Mouse (Mus musculus): ENCODE results near the gene Lima1. TPM values are rescaled to one million over a fixed set of nuclear protein-coding genes. Genes with fewer than 3 reads are reported as not detected.

Lima1 gene
- polyA plus RNA-seq, 2 experiments, result 76.0 to 81.2 TPM

- Histone ChIP-seq H3K9me3 (ENCODE audit: control insufficient read depth, low read length) (no peaks in the 10 kb centered on the region), H3K27me3 (ENCODE audit: control insufficient read depth, insufficient read depth, low read length) (no peaks in the 10 kb centered on the region), H3K27ac (replicated peaks; ENCODE audit: low read depth, low read length) (no peak overlapping the region), H3K9ac (ENCODE audit: low read depth, low read length, severe bottlenecking) (no peak overlapping the region), H3K36me3 (ENCODE audit: control insufficient read depth, insufficient read depth, low read length) (no peaks in the 10 kb centered on the region), H3K4me3 (replicated peaks; ENCODE audit: low read length) (no peak overlapping the region), H3K4me2 (replicated peaks; ENCODE audit: low read depth, low read length, severe bottlenecking) (no peak overlapping the region), H3K4me1 (ENCODE audit: control insufficient read depth, insufficient read depth, low read length) (no peaks in the 10 kb centered on the region)
- no peak for TF ChIP-seq POLR2A (IDR thresholded peaks at IDR 0.05; ENCODE audit: borderline replicate concordance, extremely low read depth, insufficient read depth, insufficient read length)
- WGBS, result 57% methylated on average over 1 of the region's 1 CpGs
- no peak for ATAC-seq (ENCODE audit: low FRiP score, low read depth)
- DNase-seq (ENCODE audit: low spot score), result no peak
Observed at GRCm38 (mm10) chr15:99907514-99907913, 32.3 kb upstream of the Lima1 start.

- DNase-seq (ENCODE audit: low spot score), result no peak
- H3K9me3 ChIP-seq (ENCODE audit: control insufficient read depth, low read length), result no peaks in the 10 kb centered on the region
- no peaks in the 10 kb centered on the region for H3K27me3 ChIP-seq (ENCODE audit: control insufficient read depth, insufficient read depth, low read length)
- no peak for TF ChIP-seq POLR2A (IDR thresholded peaks at IDR 0.05; ENCODE audit: borderline replicate concordance, extremely low read depth, insufficient read depth, insufficient read length)
- no peaks in the 10 kb centered on the region for H3K36me3 ChIP-seq (ENCODE audit: control insufficient read depth, insufficient read depth, low read length)
- H3K9ac ChIP-seq (ENCODE audit: low read depth, low read length, severe bottlenecking), result no peak overlapping the region
- no peak for ATAC-seq (ENCODE audit: low FRiP score, low read depth)
- no peak overlapping the region for H3K27ac ChIP-seq (replicated peaks; ENCODE audit: low read depth, low read length)
- H3K4me3 ChIP-seq (replicated peaks; ENCODE audit: low read length), result no peak overlapping the region
- no peaks in the 10 kb centered on the region for H3K4me1 ChIP-seq (ENCODE audit: control insufficient read depth, insufficient read depth, low read length)
- no peak overlapping the region for H3K4me2 ChIP-seq (replicated peaks; ENCODE audit: low read depth, low read length, severe bottlenecking)
- 83% methylated on average over 4 of the region's 4 CpGs for WGBS
Observed at GRCm38 (mm10) chr15:99907041-99907440, 31.8 kb upstream of the Lima1 start.

- Histone ChIP-seq H3K9me3 (ENCODE audit: control insufficient read depth, low read length) (no peaks in the 10 kb centered on the region), H3K9ac (ENCODE audit: low read depth, low read length, severe bottlenecking) (no peak overlapping the region), H3K27me3 (ENCODE audit: control insufficient read depth, insufficient read depth, low read length) (no peaks in the 10 kb centered on the region), H3K4me3 (replicated peaks; ENCODE audit: low read length) (no peak overlapping the region), H3K4me2 (replicated peaks; ENCODE audit: low read depth, low read length, severe bottlenecking) (no peak overlapping the region), H3K4me1 (ENCODE audit: control insufficient read depth, insufficient read depth, low read length) (no peaks in the 10 kb centered on the region), H3K36me3 (ENCODE audit: control insufficient read depth, insufficient read depth, low read length) (no peaks in the 10 kb centered on the region), H3K27ac (replicated peaks; ENCODE audit: low read depth, low read length) (no peak overlapping the region)
- DNase-seq (ENCODE audit: low spot score) (no peak), ATAC-seq (ENCODE audit: low FRiP score, low read depth) (no peak)
- no peak for TF ChIP-seq POLR2A (IDR thresholded peaks at IDR 0.05; ENCODE audit: borderline replicate concordance, extremely low read depth, insufficient read depth, insufficient read length)
- 70% methylated on average over 9 of the region's 9 CpGs for WGBS
Observed at GRCm38 (mm10) chr15:99904841-99905240, 29.6 kb upstream of the Lima1 start.

- 3% methylated on average over 4 of the region's 4 CpGs for WGBS
- Histone ChIP-seq H3K4me1 (ENCODE audit: control insufficient read depth, insufficient read depth, low read length) (no peaks in the 10 kb centered on the region), H3K4me2 (replicated peaks; ENCODE audit: low read depth, low read length, severe bottlenecking) (no peak overlapping the region), H3K9me3 (ENCODE audit: control insufficient read depth, low read length) (no peaks in the 10 kb centered on the region; the same call in 1 of the 2 replicates), H3K9ac (ENCODE audit: low read depth, low read length, severe bottlenecking) (no peak overlapping the region), H3K27ac (replicated peaks; ENCODE audit: low read depth, low read length) (no peak overlapping the region), H3K4me3 (replicated peaks; ENCODE audit: low read length) (no peak overlapping the region), H3K36me3 (ENCODE audit: control insufficient read depth, insufficient read depth, low read length) (no peaks in the 10 kb centered on the region), H3K27me3 (ENCODE audit: control insufficient read depth, insufficient read depth, low read length) (no peaks in the 10 kb centered on the region)
- DNase-seq (ENCODE audit: low spot score), result peak; percentile 76
- no peak for TF ChIP-seq POLR2A (IDR thresholded peaks at IDR 0.05; ENCODE audit: borderline replicate concordance, extremely low read depth, insufficient read depth, insufficient read length)
- peak; percentile 36; the same call in 1 of the 2 replicates for ATAC-seq (ENCODE audit: low FRiP score, low read depth)
Observed at GRCm38 (mm10) chr15:99904333-99904732, 29.1 kb upstream of the Lima1 start.

GRCm38 (mm10) chr15:99903227-99903626 is 28.0 kb upstream of the Lima1 start:
- H3K9ac ChIP-seq (ENCODE audit: low read depth, low read length, severe bottlenecking), result no peak overlapping the region
- no peaks in the 10 kb centered on the region; the same call in 1 of the 2 replicates for H3K9me3 ChIP-seq (ENCODE audit: control insufficient read depth, low read length)
- no peak overlapping the region for H3K4me3 ChIP-seq (replicated peaks; ENCODE audit: low read length)
- no peak for TF ChIP-seq POLR2A (IDR thresholded peaks at IDR 0.05; ENCODE audit: borderline replicate concordance, extremely low read depth, insufficient read depth, insufficient read length)
- DNase-seq (ENCODE audit: low spot score) (no peak), ATAC-seq (ENCODE audit: low FRiP score, low read depth) (no peak)
- 73% methylated on average over 5 of the region's 5 CpGs for WGBS
- H3K4me2 ChIP-seq (replicated peaks; ENCODE audit: low read depth, low read length, severe bottlenecking), result no peak overlapping the region
- H3K27ac ChIP-seq (replicated peaks; ENCODE audit: low read depth, low read length), result no peak overlapping the region
- H3K27me3 ChIP-seq (ENCODE audit: control insufficient read depth, insufficient read depth, low read length), result no peaks in the 10 kb centered on the region
- no peaks in the 10 kb centered on the region for H3K36me3 ChIP-seq (ENCODE audit: control insufficient read depth, insufficient read depth, low read length)
- no peaks in the 10 kb centered on the region for H3K4me1 ChIP-seq (ENCODE audit: control insufficient read depth, insufficient read depth, low read length)

- Histone ChIP-seq H3K4me2 (replicated peaks; ENCODE audit: low read depth, low read length, severe bottlenecking) (no peak overlapping the region), H3K36me3 (ENCODE audit: control insufficient read depth, insufficient read depth, low read length) (no peaks in the 10 kb centered on the region), H3K4me3 (replicated peaks; ENCODE audit: low read length) (no peak overlapping the region), H3K27me3 (ENCODE audit: control insufficient read depth, insufficient read depth, low read length) (no peaks in the 10 kb centered on the region), H3K27ac (replicated peaks; ENCODE audit: low read depth, low read length) (no peak overlapping the region), H3K9ac (ENCODE audit: low read depth, low read length, severe bottlenecking) (no peak overlapping the region), H3K4me1 (ENCODE audit: control insufficient read depth, insufficient read depth, low read length) (no peaks in the 10 kb centered on the region), H3K9me3 (ENCODE audit: control insufficient read depth, low read length) (no peaks in the 10 kb centered on the region; the same call in 1 of the 2 replicates)
- DNase-seq (ENCODE audit: low spot score) (no peak), ATAC-seq (ENCODE audit: low FRiP score, low read depth) (no peak)
- WGBS, result 68% methylated on average over 5 of the region's 5 CpGs
- no peak for TF ChIP-seq POLR2A (IDR thresholded peaks at IDR 0.05; ENCODE audit: borderline replicate concordance, extremely low read depth, insufficient read depth, insufficient read length)
Observed at GRCm38 (mm10) chr15:99902786-99903185, 27.5 kb upstream of the Lima1 start.
